Mouse (Mus musculus) ovary, postnatal 14 days (tissue): ENCODE results near the gene Ttc17.

ENCODE experiments used
- DNase-seq: peaks from one replicate; pipeline ENCODE4 v3.0.0; 2022; ENCODE audit warnings: low spot score

Ttc17 gene

DNA sequence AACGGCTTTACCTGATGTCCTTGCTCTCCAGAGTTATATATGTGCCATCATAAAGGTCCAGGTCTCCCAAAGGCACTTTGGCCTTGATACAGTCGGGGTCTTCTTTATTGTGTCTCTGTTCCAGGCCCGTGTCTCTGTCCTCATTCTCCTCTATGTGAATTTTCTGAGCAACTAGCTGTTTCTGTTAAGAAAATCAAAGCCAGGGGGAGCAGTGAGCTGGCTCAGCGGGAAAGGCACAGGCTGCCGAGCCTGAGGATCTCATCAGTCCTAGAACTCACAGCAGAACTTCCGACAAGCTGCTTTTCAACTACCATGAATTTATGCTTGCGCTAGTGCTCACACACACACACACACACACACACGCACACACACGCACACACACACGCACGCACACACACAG, 27.8 kb downstream of the Ttc17 start:
- no peak for DNase-seq

DNA sequence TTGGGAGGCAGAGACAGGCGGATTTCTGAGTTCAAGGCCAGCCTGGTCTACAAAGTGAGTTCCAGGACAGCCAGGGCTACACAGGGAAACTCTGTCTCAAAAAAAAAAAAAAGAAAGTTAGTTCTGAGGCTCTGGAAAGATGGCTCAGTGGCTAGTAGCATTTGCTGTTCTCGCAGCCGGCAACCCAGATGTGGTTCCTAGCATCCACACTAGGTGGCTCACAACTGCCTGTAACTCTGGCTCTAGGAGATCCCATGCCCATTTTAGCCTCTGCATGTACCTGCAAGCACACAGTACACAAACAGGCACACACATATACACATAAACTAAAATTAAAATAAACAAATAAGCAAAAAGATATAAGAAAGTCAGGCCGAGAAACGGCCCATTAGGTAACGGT, 35.4 kb downstream of the Ttc17 start:
- DNase-seq, result peak; percentile 5

DNA sequence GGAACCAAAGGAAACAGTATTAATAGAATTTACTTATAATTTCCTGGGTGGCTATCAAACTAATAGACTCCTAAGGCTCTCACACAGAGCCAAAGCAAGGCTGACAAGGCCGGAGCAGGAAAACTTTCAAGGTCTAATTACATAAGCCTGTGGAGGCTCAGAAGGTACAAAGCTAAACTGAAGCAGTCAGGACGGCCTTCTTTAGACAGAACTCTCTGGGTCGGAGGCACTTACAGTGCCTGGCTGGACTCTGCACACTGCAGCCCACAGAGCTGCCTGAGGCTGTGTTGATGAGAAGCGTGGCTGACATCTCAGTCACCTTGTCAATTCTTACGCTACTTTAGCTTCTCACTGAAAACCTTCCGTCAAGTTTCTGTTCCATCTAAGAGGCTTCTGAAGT, 42.7 kb downstream of the Ttc17 start:
- DNase-seq, result no peak

DNA sequence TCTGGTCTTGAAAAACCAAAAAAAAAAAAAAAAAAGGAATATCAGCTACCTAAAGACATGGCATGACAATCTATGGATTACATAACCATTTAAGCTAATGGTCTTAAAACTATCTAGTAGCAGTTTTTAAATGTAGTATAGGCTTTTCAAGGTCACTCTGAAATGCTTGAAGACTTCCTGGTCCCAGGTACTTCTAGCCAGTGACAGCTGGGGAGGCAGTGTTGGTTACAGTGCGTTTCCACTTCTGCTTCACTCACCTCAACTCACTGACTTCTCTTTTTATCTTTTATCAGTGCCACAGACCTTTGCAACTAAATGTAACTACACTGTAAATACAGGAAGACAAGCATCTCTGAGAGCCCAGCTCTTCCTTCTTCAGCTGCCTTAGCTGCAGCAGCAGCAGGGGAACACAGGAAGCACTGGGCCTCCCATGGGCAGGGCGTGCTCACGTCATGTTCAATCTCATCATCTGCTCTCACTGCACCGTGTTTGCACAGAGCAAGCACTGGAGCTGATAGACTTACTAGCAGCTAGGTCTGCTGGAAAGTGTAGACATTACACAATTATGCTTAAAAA, 46.0 kb downstream of the Ttc17 start:
- no peak for DNase-seq

DNA sequence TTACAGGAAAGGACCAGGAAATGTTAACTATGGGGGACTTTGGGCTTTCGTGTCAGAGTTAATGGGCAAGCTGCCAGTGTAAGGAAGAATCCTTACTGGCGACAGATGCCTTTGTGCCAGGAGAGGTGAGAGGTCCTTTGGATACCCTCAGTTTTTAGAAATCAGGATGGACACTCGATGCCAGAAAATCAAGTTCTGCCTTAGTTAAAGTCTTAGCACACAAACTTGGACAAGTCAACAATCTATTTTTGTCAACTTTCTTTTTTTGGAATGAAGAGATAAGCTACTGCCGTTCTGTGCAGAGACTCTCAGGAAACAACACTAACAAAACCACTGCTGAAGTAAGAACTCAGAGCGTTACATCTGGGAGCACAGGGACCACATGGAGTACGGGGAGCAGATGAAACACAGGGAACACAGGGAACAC, 58.3 kb downstream of the Ttc17 start:
- no peak for DNase-seq

DNA sequence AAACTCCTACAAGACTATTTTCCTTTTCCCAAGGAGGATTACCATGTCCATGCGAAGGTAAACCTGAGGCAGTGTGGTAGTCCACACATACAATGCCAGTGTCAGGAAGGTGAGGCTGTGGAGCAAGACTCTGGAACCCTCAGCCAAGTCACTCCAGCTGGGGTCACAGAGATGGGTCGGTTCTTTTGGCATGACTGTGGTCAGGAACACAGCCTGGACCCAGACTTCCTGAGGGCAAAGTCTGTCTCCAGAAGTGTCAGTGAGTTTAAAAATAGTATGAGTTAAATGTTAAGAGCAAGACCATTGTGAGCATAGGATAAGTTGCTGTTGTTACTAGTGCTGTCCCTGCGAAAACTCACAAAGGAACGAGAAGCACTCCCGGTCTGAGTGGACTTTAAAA, 59.7 kb downstream of the Ttc17 start:
- no peak for DNase-seq

DNA sequence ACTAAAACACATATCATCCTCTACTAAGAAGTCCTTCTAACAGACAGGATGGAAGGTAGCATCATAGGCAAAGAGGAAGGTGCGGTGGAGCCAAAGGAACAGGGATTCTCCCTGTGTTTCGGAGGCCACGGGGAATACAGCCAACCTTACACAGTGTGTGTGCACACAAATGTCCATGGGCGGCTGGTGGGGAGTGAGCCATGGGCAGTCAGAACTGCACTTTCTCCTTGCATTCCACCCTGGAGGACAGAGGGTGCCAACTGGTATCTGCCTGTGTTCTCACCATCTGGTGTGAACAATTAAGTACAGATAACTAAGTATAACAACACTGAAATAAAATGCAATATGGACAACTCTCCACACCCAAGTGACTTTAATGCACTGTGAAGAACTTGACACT, 61.9 kb downstream of the Ttc17 start:
- no peak for DNase-seq

DNA sequence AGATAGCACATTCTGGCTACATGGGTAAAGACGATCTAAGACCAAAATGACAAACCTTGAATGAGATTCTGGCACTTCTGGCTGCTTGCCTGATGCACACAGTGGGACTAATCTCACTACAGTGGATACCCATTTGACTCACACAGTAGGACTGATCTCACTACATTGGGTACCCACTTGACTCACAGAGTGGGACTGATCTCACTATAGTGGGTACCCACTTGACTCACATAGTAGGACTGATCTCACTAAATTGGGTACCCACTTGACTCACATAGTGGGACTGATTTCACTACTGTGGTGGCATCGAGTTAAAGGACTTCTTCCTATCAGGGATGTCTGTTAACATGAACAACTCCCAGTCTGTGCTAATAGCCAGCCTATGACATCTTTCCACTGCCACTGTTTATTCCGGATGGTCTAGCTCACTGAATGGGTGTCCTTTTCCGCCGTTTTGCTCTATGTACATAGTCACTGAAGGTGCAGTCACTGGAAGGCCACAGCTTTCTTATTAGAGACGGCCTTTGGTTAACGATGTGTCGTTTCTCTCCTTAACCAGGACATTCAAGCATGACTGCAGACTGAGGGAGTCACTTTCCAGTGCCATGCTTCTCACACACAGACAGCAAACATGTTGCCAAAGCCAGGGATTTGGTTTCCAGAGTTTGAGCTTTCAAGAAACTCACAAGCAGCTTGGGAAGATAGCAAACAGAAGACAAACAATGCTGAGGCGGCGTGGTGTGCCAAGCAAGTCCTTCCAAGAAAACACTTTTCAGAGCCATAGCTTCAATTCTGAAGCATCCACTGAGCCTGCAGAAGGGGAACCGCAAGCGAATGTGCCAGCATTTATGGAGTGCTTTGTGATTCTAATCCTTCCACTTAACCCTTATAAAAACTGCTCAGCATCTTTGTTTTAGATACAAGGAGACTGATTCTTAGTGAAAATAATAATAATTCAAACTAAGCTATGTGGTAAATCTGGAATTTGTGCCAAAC, 62.9 kb downstream of the Ttc17 start:
- no peak for DNase-seq

DNA sequence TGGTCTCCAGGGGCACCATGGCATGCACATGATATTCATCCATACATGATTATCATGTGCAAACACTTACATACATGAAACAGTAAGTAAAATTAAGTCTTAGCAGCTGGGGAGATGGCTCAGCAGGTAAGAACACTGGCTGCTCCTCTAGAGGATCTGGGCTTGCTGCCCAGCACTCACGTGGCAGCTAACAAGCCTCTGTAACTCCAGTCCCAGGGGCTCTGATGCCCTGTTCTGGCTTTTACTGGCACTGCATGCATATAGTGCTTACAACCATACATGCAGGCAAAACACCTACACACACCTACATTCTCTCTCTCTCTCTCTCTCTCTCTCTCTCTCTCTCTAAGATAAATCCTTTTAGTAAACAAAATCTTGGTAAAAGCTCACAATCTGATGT, 65.7 kb downstream of the Ttc17 start:
- no peak for DNase-seq

DNA sequence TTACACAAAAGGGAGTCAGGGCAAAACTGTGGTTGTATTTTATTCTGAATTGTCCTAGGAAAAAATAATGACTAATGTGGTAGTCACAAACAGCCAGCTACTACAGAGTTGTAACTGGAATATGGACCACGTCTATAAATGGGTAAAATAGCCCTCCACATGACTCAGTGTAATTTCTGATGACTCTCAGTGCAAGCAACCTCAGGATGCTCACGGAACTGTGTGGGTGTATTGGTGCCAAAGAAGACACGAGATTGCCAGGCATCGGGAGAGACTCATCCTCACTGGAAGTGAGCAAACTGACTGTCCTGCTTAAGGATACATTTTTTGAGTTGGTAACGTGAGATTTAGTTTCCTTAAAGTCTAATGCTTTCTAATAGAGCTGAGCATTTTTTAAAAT, 67.0 kb downstream of the Ttc17 start:
- no peak for DNase-seq

DNA sequence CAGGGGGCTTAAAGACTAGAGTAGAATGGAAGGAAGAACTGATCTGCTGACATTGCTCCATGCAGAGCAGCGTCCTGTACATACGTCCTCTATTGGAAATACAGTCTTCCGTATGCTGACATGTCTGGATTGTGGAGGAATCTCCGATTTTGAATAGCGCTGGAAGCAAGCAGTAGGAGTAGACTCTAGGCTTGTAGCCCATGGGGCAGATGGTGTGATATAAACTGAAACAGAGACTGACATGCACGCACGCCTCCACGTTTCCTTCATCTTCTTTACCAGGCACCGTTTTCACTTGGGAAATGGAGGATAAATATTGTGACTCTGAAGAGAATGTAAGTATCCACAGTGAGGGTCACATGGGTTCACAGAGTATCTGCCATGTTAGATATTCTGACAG, 70.2 kb downstream of the Ttc17 start:
- no peak for DNase-seq

DNA sequence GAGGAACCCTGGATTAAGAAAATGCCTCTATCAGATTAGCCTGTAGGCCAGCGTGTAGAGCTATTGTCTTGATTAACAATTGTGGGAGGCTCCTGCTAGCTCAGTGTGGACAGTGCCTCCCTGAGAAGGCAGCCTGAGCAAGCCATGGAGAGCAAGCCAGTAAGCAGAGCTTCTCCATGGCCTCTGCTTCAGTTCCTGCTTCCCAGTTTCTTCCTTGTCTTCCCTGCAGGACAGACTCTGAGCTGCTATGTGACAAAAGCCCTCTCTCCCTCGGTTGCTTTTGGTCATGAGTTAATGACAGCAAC, 71.8 kb downstream of the Ttc17 start:
- no peak for DNase-seq

DNA sequence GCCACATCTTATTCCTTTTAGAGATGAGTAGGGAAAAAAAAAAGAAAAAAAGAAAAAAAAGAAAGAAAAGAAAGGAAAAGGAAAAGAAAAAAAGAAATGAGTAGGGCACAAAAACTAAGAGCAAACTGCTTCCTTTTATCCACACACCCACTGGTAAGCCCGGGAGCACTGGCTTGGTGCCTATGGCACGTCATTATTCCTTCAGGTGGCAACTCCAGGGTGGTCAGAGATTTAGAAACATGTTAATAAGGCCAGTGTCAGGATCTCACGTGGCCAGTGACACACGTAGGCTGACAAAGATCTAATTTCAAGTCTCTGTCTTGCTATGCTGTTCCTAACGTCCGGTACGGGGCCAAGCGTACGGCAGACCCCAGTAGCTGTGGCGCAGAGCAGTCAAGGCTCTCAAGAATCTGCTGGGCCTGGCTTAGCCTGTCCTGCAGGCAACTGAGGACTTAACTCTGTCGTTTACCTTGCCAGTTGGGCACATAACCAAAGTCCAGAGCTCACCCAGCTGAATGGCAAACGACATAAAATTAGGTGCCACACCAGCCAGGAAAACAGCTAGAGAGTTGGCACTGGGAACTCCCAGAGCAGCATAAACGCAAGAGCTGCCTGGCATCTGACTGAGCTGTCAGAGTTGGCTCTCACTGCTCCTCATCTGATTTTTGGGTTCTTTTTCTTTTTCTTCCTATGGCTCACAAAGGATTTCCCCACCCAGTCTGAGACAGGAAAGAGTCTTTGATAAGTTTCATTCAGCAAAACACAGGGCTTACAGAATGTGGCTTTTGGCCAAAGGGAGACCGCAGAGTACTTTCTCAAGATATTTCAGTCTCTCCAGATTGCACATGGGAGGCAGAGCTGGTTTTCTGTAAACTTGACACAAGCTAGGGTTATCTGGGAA, 72.4 kb downstream of the Ttc17 start:
- no peak for DNase-seq

DNA sequence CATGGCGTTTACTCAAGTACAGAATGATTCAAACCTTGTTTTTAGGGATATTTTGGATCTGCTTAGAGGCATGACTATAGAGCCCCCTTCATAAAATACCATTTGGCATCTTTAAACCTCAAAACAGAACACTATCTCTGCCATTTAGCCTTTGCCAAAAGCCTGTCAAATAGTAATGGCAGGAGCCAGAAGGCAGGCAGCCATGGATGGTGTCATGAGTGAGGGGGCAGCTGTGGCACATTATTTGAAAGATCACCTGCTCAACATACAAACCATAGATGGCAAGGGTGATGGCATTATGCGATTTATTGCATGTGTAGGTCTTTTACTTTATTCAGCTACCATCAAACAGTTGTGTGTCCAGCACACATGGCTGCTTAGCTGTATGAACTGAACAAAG, 73.4 kb downstream of the Ttc17 start:
- DNase-seq, result no peak

DNA sequence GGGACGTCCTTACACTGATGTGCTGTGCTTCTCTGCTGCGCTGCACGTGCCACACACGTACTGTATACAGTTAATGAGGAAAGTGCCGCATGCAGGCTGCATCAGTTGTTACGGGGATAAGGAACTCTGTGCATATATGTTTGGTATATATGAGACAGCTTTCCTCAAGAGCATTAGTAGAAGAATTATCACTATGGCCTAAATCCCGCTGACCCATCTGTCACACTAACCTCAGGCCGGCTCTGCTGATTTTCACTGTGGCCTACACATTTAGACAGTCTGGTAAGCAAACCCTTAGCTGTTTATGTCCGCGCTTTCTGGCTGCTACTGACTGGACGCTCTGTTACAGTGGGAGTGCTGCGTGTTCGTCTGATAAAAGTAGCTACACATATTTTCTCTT, 77.2 kb downstream of the Ttc17 start:
- no peak for DNase-seq

DNA sequence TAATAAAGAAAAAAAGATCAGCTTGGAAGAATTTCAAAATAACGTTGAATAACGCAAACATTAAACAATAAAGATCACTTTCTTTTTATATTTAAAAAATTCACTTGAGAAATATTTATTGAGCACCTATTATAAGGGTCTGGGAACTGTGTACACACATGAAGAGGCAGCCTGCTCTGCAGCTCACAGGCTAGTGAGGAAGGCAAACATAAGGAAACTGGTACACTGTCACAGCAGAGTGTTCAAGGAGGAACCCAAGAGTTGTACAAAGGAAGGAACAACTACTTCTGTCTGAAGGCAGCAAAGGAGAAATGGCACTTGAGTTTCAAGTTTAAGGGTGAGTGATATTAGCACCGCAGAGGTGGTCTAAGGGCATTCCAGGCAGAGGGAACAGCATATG, 78.7 kb downstream of the Ttc17 start:
- DNase-seq, result no peak

DNA sequence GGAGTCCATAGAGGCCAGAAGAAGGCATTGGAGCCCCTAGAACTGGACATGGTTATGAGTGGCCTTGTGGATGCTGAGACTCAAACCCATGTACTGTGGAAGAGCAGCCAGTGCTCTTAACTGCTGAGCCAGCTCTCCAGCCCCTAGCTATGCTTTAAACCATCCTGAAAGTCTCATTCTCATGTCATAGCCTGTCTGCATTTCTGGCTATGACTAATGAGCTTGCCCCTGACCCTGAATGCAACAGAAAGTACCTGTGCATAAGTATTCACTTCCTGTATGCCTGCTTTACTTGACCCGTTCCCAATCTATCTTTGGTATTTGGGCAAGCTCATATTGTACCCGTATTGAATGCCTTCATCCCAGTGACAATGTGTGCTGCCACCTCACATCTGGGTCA, 86.7 kb downstream of the Ttc17 start:
- no peak for DNase-seq

DNA sequence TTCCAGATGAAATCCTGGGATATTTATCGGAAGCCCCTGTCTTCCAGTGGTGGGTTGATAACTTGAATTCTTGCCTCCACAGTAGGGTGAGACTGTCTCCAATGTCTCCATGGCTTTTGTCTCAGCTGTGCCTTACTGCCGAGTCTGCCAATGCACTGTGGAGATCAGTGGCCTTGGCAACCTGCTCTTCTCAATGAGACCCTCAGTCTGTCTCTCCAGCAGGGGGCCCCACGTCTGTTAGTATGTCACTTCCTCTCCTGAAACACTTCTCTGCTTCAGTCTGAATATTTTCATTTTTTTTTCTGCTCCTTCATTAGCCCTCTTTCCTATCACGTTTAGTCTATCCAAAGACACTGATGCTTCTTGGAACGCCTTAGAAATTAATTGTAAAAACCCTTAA, 90.0 kb downstream of the Ttc17 start:
- DNase-seq, result no peak

DNA sequence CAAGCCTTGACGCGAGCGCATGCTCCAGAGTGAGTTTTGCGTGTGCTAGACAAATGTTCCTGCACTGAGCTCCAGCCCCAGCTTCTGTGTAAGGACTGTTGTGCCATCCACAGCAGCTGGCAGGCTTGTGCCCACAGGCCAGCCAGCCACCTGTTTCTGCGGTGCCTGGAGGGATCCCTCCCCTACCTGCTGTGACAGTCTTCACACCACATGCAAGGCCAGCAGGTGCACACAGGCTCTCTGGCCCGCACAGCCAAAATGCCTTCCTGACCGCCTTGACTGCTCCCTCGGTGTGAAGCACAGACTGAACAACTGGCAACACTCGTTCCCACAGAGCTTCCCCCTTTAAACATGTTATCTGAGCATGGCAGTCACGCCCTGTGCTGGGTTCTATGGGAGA, 102.5 kb downstream of the Ttc17 start:
- no peak for DNase-seq

DNA sequence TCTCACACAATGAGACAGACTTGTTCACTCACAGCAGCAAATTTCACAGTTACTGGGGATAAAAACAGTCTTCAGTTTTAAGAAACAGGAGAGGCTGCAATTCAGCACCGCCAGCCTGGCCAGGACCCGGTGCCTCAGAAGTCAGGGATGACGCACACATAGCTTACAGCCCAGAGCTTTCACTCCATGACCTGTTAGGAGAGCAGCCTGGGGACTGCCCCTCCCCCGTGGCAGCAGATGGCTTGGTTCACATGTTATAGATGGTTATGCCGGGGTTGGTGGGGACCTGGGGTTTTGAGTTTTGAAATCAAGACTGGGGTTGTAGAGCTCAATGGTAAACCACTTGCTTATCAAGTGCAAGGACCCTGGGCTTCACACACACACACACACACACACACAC, 104.1 kb downstream of the Ttc17 start:
- DNase-seq, result no peak

DNA sequence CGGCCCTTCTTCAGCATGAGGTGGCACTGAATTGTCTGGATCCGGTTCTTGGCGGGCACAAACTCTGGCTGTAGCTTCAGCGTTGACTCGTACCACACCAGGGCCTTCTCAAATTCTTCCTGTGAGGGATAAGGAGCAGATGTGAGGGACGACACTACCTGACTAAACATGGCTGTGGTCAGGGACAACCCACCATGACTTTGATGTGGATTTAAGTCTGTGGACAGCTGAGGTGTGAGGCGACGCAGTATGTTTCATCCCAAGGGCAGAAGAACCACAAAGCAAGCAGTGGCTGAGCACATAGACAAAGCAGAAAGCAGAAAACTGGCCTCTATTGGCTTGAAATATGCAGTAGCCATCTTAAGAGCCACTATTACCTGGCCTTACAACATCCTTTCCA, 104.7 kb downstream of the Ttc17 start:
- no peak for DNase-seq

DNA sequence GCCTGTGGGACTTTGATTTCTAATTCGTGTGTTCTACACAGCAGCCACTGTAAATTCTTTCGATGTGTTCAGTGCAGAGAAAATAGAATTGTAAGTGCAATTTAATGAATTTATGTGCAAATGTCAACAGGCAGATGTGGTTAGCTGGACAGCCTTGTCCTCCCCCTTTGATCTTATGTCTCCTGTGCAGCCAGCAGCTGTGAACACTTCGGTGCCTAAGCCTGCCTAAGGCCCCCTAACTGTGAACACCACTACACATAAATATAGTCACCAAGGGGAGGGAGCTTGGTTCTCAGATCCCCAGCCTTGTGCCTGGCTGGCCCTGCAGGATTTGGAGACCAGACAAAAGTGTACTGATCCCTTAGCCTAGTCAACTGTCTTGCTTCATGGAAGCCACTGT, 109.0 kb downstream of the Ttc17 start:
- DNase-seq, result no peak

DNA sequence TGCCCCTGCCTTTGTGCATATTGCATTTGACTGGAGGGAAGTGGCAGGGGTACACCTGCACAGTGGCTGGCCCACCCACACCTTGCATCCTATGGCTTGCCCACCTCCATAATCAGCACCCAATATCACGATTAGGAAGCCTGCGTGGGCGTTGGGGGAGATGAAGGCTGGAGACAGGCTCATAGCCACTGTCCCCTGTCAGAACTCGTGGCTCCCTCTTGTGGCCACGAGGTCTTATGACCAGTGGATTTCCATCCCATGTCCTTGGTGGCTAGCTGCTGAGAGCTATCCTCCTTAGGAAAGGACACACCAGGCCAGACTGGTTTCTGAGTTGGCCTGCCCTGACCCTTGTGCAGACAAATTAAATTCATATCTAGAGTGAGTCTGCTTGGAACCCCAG, 116.0 kb downstream of the Ttc17 start:
- peak; percentile 37 for DNase-seq
